Mouse (Mus musculus) small intestine, adult 2 months (tissue): ENCODE measurements around the gene Cfap157.

Source experiments
- CTCF ChIP-seq: fragments of 200-500 bp; IDR thresholded peaks from 2 replicates; pipeline ENCODE4 v1.5.1; 2012; ENCODE audit warnings: low read depth, mild to moderate bottlenecking, control low read depth, inconsistent platforms, low read length, moderate library complexity, mixed read lengths; ENCODE audit not compliant: insufficient replicate concordance, insufficient read length; ENCODE audit errors: extremely low read depth
- POLR2A ChIP-seq: fragments of 200-500 bp; IDR thresholded peaks from 2 replicates; pipeline ENCODE4 v1.6.1; 2012; ENCODE audit warnings: low read depth, mild to moderate bottlenecking, control low read depth, inconsistent platforms, low read length, moderate library complexity

- TF ChIP-seq CTCF (no peak), POLR2A (no peak)
Measured at GRCm38 (mm10) chr2:32731911-32732310, 52.3 kb downstream of the Cfap157 start.
